Mouse (Mus musculus) MN1 (cell line): ENCODE results near the gene Mtg2.

ENCODE experiments used
- DNase-seq: peaks from one replicate; pipeline ENCODE4 v3.0.0-alpha.2; 2016; ENCODE audit warnings: low spot score

Mtg2 gene

DNA sequence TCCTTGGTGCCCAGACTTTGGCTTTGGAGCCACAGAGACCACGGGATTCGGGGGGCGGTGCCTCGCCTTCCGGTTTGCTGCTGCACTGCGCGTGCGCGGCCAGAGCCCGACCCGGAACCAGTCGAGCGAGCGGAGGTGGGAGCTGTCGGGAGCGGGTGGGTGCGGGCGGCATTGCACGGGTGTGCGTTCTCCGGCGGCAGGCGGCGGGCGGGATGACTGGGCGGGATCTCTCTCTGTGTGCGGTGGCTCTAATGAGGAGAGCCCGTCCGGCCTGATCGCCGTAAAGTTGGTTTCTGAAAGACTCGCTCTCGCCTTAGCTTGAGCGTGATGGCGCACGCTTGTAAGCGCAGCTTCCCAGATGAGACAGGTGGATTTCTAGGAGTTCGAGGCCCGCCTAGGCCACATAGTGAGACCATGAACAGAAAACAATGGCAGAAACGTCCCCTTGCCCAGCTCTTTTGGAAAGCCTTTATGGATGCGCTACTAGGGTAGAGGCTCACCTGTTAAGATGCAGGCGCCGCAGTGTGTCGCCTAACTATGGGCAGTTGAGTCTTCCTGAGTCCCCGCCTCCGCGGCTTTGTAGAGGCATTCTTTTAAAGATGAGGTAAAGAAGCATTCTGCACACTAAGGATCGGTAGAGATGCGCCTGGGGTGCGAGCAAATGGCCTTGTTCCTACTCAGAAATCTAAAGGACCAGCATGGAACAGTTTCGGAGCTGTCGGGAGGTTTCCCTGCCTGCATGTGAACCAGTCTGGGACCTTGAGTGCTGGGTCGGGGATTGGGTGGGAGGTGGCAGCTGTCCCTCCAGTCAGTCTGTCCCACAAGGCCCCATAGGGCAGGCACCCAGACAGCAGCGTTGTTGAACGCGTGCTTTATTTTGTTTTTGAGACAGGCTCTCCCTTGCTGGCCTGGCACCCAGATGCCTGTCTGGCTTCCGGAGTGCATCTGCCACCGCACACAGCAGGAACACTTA is at the start of gene Mtg2:
Gene Mtg2 (plus strand): TSS at position 108 of the 973 bp plus-strand sequence.
- peak; percentile 96 for DNase-seq

DNA sequence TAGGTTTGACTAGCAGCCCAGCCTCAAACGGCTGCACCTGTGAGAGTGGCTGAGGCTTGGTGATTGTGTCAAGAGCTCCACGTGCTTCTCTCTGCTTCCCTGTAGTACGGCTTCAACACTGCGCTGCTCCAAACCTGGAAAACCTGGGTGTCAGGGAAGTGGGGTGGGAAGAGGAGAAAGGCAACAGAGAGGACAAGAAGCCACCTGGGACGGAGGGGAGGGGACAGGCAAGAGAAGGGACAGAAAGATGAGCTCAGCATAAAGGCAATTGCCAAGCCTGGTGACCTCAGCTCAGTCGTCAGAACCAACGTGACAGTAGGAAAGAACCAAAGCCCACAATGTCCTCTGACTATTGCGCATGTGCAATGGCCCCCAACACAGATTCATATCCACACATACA is 49.5 kb upstream of the Mtg2 start:
- DNase-seq, result no peak

DNA sequence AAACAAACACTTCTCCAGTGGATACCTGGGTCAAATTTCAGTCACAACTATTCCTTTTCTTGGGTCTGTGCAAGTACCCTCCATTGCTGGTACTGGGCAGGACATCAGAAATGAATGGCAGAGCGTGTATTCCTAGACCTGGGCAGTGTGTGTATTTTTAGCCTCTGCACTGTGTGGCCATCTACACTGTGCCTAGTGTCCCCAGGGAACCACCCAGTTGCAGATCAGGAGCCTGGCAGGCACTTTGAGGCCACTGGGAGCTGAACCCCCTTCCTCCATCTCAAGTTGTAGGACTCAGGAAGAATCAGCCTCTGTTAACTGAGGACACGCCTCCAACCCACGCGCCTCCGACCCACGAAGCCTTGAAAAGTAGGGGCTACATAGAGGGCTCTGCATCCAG is 47.6 kb upstream of the Mtg2 start:
- no peak for DNase-seq

DNA sequence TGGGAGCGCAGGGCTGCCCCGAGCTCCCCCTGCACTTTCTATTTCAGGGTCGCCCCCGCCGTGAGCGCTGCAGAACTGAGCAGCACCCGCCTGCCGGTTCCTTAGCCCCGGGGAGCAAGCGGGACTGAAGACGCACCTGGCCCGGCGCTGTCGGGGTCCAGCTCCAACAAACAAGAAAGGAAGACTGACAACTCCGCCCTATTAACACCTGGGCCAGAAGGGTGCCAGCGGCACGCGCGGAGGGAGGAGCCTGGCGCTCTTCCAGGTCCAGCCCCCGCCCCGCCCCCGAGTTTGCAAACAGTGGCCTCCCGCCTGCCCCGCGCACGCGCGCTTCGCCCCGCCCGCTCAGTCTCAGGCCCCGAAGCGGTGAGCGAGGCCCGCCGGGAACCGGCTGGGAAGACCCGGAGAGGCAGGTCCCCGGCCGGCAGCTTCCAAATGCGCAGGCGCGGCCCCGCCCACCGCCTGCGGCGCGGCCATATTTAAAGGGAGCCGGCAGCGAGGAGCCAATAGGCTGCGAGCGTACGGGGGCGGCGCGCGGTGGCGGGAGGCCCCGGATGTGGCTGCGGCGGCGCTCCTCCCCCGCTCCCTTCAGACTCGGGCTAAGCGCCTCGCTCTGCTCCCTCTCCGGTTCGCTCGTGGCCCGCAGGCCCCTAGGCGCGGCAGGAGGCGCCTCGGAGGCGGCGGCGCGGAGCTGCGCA is 45.8 kb upstream of the Mtg2 start, which contains the start of gene Lsm14b:
Gene Lsm14b (plus strand): TSS at position 587 of the 698 bp plus-strand sequence.
- peak; percentile 99 for DNase-seq

DNA sequence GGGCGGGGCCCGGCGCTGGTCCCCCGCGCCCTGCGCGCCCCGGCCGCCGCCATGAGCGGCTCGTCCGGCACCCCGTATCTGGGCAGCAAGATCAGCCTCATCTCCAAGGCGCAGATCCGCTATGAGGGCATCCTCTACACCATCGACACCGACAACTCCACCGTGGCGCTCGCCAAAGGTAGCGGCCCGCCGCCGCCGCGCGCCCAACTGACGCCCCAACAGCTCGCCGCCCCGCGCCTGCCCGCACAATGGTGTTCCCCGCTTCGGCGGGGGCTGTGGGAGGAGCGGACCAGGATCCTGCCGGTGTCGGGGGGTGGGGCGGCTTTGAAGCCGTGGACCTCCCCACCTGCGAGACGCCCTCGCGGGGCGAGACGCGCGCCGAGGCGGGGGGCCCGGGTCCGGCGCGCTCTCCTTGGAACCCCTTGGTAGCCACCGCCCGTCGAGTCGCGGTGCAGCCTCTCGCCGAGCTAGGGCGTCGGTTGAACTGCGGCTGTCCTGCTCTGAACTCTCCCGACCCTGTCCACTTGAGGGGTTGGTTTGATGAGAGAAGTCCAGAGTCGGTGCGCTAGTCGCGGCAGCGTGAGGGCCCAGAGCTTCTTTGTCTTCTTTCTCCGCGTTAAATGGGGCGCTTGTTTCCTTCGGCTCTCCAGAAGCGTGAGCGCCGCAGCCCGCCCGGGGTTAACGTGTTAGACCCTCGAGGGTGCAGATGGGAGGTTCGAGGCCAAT is 45.1 kb upstream of the Mtg2 start:
- peak; percentile 53 for DNase-seq

DNA sequence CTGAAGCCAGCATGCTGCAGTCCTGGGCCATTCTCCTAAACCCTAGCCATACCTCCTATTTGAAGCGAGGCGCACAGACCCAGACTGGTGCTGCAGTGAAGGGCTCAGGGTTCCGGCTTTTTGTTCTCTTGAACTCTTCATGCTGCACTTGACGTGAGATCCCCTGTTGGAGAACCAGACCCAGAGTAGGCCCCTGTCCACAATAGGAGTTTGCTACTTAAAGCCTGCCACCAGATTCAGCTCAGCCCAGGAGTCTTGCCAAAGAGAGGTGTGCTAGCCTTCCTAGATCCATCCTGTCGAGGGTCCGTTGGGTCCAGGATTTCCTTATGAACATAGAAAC is 44.6 kb upstream of the Mtg2 start:
- DNase-seq, result no peak

DNA sequence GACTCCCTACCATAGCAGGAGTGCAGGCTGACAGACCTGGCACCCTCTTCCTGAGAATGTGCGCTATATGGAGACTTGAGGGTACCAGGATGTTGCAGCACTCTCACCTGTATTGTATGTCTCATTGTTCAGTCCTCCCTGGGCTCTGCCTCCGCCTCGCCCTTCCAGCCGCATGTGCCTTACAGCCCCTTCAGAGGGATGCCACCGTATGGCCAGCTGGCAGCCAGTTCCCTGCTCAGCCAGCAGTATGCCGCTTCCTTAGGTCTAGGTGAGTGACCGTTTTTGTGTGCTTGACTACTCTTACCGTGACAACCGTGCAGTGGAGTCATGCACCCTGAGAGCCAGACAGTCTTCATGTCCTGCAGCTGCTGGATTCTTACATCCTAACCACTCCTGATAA is 42.6 kb upstream of the Mtg2 start:
- DNase-seq, result no peak

DNA sequence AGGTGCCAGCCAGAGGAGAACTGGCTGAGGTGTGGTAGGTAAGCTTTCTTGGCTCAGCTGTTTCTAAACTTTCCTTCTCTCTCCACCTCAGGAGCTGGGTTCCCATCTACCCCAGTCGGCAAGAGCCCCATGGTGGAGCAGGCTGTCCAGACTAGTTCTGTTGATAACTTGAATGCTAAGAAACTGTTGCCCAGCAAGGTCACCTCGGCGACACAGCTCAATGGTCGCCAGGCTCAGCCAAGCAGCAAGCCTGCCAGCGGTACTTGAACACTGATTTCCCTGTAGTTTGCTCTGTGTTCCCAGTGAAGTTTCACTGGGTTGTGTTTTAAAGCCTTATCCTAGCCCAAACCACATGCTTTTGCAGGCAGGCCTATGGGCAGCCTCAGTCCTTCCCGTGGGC is 39.1 kb upstream of the Mtg2 start:
- no peak for DNase-seq

DNA sequence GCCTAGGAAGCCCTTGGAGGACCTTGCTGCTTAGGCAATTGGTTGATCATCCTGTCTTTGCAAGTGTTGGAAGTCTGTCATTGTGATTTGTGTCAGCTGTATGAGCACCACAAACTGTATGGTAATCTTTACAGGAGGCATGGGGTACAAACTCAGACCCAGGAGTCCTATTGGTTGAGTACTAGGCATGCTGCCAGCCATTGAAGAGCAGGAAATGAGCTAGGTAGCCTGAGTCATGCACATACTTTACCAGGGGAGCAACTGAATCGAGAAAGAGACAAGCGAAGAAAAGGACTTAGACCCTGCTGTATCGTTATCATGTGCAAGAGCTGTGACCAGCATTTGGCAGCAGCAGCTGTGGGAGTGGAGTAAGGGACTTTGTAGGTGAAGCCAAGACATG is 37.5 kb upstream of the Mtg2 start:
- DNase-seq, result peak; percentile 53

DNA sequence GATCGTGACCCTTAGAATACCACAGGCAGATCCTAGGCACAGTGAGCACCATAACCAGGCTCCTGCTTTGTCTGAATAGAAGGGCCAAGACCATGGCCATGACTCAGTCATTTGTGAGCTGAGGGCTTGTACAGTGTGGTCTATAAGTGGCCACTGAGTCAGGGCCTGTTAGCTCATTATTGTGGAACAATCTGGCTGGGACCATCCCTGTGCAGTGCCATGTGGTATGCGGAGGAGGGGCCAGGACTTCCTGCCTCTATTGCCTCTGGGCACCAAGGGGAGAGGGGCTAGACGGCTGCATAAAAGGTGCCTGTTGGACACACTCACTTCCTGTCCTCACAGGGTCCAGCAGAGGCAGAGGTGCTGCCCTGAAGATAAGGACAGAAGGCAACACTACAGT is 36.4 kb upstream of the Mtg2 start:
- DNase-seq, result peak; percentile 26

DNA sequence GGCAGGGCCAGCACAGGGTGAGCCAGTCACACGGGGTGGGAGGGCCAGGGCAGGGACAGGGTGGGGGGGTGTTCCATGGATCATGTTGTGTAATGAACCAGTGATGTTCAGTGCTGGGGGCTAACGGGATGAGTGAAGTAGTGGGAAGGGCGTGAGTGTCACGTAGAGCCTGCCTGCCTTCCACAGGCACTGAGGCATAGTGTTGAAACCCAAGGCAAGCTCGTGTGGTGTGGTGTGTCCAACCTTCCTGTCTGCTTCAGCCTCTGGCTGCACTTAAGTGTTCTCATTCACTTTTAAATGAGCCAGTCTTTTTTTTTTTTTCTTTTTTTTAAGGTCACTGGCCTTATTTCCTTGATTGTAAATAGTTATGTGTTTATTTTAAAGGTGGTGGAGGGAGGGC is 35.6 kb upstream of the Mtg2 start:
- DNase-seq, result no peak

DNA sequence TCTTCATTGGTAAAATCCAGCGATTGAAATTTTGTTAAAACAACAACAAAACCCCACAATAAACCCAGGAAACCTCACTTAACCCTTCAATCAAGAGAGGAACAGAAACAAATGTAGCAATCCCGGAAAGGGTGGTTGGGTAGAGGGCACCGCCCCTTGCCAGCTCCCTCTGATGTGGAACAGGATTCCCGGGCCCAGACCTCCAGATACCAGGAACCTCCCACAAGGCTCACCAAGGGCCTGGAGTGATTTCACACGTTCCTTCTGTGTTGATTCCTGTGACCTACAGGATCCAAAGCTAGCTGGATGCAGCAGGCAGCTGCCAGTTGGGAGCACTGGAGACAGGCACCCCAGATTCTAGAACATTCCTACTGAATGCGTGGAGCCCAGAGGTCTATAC is 30.0 kb upstream of the Mtg2 start:
- DNase-seq, result peak; percentile 64

DNA sequence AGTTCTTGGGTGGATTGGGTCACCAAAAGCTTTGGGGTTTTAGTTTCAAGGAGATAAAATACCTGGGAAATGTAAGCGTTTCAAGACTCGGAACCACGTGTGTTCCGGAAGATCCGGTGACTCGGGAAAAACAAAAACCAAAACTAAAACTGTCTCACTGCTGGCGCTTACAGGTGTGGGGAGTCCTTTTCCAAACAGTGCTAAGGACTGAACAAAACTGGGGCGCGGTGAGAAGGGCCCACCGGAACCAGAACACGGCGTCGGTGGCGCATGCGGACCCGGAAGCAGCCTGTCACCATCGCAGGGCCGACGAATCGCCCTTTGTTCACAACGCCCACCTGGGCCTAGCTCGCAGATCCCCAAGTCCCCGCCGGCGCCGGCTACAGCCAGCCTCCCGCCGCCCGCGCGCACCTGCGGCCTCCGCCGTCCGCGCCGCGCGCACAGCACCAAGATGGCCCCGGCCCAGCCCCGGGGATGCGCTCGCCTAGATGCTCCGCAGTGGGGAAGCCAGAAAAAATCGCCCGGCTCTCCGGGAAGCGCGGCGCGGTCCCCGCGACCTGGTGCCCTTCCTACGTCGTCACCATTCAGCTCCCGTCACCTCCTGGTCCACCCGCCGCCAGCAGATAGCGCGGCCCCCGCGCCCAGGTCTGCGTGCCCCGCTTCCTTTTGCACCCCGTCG is 28.7 kb upstream of the Mtg2 start:
- peak; percentile 62 for DNase-seq

DNA sequence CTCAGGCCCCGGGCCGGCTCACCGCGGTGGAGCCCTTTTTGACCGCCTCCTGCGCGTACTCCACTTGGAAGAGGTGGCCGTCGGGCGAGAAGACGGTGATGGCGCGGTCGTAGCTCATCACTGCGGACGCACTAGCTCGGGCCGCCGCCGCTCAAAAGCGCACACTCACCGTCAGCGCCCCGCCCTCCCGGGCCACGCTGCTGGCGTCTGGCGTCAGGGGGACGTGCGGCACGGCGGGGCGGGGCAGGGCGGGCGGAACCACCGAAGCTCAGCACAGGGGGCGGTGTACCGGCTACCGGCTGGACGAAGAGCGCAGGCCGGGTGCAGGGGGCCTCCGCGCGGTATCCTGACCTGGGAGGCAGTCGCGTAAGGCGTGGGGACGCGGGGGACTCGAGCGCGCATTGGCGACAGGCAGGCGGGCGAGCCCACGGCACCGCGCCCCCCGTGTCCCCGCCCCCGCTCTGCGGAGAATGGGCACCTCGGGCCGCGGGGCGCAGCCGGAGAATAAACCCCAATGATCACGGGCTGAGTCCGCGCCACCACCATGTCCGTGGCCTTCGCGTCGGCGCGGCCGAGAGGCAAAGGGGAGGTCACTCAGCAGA is 28.0 kb upstream of the Mtg2 start, which contains the start of the genes Psma7 and Ss18l1:
Gene Psma7 (minus strand): TSS at position 178 of the 602 bp plus-strand sequence.
Gene Ss18l1 (plus strand): TSS at position 254 of the 602 bp plus-strand sequence.
- DNase-seq, result peak; percentile 95

DNA sequence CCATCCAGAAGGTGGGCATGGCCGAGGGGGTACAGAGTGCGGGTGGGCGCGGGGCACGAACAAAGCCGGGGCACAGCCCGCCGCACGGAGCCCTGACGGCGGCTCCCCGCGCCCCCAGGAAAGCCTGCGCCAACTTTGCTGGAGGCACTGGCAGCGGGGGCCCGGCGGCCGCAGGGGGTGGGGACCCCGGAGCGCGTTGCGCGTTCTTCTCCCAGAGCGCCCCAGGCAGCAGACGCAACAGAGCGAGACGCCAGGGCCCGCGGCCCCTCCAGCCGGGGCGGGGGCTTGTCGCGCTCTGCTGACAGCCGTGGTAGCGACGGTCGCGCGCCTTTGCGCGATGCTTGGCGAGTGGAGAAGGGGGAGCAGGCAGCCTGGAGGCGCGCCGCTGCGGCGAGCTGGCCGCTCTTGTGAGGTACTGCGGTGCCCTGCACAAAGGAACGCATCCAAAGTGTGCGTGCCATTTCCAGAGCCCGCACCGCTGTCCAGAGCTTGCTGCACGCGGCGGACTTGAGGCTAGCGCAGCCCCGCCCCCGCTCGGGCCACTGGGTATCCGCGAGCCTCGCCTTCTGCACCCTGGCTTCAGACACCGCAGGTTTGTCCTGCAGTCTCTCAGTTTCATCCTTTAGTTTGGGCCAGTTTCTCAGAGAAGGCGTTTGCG is 27.4 kb upstream of the Mtg2 start:
- peak; percentile 82 for DNase-seq

DNA sequence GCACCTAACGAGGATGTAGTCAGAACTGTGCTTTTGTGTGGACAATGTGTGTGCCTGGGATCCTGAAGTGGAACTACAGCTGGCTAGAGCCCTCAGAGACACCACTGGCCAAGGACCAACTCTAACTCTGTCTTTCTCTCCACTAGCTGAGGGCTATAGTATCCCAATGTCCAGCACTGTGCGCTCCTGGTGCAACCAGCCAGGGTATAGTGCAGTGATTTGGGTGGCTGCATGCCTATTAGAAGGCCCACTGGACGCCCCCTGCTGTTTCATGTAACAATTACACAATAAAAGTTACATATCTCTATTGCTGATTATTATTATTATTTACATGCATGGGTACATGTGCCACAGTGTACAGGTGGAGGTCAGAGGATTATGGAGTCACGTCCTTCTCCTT is 25.1 kb upstream of the Mtg2 start:
- DNase-seq, result peak; percentile 75

DNA sequence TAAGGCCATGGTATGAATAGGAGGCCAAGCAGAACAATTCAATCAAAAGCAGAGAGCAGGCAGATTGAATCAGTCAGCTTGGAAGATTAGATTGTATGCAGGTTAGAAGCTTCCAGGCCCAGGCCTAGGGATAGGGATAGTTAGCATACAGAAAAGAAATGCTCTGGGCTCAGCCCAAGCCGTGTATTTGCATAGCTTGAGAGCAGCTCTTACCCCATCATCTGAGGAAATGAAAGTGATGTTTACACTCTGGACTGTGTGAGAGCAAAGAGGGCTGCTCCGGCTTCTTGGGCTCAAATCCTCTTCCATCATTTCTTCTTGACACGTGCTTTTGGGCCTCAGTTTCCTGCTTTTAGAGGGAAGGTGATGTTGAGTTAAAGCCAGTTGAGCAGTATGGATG is 22.8 kb upstream of the Mtg2 start:
- DNase-seq, result no peak

DNA sequence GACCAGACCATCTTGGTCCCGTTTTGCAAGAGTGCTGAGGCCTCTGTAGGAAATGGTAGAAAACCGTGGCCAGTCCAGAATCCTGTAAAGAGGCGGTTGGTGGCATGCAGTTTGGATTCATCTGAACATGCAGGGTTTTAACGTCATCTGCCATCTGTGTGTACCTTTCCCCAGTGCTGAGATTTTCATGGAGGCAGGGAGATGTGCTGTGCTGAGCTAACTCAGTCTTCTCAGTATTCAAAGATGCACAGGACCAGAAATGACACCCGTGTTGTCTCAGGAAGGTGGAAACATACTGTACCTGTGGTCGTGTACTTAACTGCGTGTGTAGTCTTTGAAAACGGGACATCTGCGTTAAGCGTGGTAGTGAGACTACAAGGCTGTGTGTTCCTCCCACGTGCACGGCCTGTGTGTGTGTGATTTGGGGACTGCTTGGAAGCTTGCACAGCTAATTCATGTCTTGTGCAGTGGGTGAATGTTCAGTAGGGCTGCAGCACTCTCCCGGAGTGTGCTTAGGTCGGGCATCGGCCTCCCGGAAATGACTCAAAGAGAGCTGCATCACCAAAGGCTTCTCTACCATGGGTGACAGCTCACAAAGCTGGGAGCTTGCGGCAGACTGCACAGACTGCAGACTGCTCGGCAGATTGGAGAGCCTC is 22.3 kb upstream of the Mtg2 start:
- DNase-seq, result no peak

DNA sequence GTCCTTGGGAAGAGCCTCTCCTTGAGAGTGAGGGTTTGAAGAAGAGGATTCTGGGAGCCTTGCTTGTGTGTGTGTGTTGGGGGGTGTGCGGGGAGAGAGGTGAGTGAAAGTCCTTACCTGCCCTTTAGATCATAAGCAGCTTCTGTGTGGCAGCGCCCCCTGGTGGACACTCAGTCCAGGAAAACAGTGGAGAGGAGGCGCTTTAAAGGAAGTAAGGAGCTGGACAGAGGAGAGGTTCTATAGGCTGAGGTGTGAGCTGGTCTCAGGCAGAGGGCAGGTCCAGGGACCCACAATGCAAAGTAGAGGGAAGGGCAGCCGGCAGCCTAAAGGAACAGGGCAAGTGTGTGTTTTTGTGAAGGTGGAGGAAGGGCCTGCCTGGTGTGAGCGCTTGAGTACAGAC is 19.4 kb upstream of the Mtg2 start:
- peak; percentile 81 for DNase-seq

DNA sequence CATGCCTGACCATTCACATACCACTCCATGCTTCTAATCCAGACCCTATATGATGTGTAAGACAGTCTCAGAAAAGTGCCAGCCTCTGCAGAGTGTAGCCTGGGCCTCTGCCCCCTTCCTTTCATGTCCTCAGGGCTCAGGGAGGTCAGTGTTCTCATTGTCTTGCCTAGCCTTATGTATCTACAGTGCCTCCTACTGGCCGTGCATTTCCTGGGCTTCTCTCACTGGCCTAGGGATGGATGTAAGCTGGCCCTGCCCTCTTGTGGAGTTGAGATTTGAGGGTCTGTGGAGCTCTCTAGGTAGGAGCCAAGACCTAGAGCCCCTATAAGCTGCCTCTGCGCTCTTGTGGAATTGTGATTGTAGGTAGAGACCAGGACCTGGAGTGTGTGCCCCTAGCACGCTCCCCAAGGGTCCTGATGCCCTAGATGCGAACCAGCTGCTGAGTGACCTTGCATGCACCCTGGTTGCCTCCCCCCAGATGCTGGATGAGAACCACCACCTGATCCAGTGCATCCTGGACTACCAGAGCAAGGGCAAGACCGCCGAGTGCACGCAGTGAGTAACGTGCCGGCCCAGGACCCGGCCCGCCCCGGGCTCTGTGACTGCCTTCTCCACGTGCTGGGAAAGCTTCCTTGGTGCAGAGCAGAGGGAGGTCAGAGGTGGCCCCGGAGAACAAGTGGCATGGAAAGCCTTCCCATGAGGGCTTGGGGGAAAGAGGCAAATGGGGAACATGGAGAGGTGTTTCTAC is 18.2 kb upstream of the Mtg2 start:
- peak; percentile 58 for DNase-seq
